Mouse (Mus musculus) frontal cortex, adult 2 months (tissue): ENCODE measurements at regions not wholly inside any gene's neighbourhood (a gene's known extent, or its start where the extent isn't known, plus 50 kb on each side); places are given as distances from the start of the nearest gene placed in this dataset.

Source experiments
- DNase-seq, 2 experiments: peaks; one replicate each; pipeline ENCODE4 v3.0.0; 2022; ENCODE audit warnings: low spot score in 1 of 2; ENCODE audit errors: extremely low spot score in 1 of 2

- DNase-seq, result no peak
Observed at GRCm38 (mm10) chr2:10978772-10979171, 193.1 kb upstream of the Prkcq start.

DNA sequence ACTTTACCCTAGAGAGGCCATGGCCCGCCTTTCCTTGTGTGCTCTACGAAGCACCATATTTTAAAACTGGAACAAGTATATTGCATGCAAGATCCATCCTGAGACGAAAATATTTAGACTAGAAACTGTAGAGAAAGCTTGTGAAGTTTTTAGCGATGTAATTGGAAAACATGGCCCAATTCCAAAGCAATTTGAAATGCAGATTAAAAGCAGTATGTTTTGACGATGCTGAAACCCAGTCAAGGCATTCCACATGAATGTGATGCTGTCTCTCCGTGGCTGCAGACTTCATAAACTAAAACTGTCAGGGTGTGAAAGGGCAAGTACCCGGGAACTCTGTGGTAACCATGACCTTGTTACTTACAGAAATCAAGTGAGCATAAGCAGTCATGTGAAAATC lies 185.8 kb upstream of the Prkcq start:
- DNase-seq, result peak in 1 of 2 experiments; percentile 42

- DNase-seq, result no peak
Observed at GRCm38 (mm10) chr2:10990043-10990728, 181.7 kb upstream of the Prkcq start.

- no peak for DNase-seq
Observed at GRCm38 (mm10) chr2:10998798-10999197, 173.1 kb upstream of the Prkcq start.

GRCm38 (mm10) chr2:10999217-10999618 lies 172.7 kb upstream of the Prkcq start:
- no peak for DNase-seq

DNA sequence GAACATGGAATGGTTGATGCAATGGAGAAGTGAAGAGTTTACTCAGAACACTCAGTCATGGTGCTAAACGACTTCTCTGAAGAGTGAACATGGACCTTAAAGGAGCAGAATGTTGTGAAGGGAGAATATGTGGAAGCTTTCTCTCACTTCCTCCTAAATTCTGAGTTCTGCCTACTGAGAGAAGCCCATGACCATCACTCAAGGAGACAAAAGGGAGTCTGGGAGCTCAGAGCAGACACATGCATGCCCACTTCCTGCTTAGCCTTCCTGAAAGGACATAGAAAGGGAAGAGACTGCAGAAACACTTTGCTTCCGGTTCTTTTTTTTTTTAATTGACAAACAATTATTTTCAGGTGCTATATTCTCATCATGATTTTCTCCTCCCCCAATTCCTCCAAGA lies 166.1 kb upstream of the Prkcq start:
- no peak for DNase-seq

DNA sequence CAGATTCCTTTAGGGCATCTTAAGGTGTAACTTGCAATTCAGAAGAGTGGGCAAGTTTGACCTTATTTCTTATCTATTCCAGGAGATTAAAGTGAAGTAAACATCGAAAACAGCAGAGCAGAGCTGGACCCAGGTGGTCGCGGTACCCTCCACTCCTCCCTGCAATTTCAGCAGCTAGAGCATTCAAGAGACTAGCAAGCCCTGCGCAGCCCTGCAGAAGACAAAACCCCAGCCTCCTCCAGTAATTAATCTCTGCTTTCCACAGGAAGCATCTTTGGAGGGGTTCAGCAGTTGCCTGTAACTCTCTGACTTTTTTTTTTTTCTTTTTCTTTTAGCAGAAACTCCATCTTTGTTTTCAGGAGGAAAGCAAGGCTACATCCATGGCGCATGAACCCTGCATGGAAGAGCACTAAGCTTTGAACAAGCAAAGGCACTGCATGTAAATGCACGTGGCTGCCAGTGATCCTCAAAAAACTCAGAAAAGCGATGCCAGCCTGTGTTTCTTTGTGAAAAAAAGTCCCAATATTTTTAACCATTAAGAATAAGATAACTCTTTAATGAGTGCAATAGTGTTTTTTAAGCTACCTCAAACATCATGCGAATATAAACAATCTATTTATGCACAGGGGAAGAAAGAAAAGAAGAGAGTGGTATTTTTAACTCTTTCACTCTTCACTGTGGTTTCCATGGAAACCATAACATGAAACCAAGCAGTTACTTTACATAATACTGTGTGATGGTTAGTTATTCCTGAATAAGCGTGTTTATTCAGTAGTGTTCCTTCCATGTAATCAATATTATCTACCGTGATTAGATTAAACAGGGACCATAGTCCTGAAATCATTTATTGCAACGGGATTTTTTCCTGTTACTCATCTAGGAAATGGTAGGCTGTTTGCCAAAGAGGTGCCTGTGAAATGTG lies 160.6 kb upstream of the Prkcq start:
- no peak for DNase-seq

DNA sequence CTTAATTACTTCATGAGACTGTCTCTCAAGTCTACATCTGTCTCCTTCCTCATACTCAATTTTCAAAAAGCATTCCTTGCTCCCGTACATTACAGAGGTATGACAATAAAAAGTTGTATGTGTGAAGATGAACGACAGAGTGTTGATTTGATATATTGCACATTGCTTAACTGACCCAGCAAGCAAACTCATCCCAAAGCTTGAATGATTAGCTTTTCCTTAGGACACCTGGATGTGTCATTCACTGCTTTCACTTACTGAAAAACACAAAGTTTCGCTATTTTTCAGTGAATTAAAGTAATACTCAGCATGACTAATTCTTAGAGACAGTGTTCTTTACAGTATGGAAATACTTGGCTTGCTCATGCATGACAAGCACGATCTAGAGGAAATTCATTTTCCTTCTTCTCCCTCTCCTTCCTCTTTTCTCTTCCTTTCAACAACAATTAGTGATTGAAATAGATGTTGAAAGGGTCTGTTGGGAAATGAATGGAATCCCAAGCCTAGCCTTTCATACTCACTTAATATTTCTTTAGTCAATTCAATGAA lies 159.5 kb upstream of the Prkcq start:
- no peak for DNase-seq

DNA sequence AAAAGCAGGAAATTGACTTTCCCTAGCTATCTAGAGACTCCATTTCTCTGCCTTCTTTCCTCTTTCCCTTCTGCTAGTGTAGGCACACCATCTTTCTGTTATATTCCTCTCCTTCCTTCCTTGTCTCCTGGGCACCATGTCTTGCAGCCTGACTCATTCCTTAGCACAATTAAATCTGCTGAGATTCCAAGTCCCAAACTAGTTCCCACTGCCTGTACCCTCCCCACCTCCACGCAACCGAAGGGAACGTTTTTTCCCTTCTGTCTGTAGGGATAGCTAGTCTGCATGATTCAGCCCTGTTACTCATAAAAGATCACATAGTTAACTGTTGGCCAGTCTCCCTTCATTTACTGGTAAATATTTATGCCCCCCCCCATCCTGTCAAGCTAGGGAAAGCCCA lies 158.8 kb upstream of the Prkcq start:
- peak in 1 of 2 experiments; percentile 27 for DNase-seq

DNA sequence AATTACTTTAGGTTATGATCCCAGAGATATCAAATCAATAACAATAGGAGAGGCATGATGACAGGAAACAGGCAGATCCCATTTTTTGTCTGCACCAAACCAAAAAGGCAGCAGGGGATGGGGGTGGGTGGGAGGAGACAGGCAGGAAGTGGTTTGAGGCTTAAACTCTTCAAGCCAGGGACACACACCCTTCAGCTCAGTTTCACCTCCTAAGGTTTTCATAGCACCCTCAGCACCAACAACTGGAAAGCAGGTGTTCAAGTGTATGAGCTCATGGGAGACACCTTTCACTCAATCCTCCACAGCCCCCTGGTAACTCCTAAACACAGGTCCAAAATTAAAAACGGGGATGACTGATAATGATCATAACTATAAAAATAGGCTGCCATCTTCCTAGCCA lies 155.5 kb upstream of the Prkcq start:
- no peak for DNase-seq

DNA sequence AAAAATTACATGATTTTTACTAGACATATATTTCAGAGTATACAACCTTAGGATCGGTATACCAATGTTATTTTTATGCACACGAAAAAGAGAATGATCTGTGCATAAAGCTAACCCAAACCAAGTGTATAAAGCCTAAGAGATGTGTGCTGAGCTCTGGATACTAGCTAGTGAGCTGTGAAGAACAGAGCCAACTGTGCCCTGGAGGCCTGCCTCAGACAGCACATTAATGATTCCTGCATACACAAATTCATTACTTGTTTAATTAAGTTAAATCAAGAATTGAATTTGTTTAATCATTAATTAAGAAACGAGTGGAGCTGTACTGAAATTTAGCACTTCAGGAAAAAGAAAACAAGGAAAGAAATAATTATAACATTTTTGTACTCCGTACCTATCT lies 139.0 kb upstream of the Prkcq start:
- no peak for DNase-seq

DNA sequence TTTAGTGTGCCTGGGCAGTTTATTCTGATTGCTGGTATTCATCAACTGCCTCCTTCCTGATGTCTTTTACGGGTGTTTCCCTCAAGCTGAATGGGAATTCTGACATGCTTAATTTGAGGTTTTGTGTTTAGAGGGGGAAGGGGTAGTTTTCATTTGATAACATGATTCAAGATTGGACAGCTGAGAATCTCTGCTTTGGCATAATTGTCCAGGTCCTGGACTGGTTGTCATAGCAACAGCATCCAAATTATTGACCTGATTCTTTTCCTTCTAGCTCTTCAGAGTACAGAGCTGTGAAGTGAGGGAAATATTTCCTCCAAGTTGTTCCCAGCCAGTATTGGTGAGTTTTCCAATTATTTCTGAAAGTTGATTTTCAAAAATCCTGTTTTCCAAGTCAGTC lies 137.7 kb upstream of the Prkcq start:
- no peak for DNase-seq

- no peak for DNase-seq
Observed at GRCm38 (mm10) chr2:11037343-11037742, 134.6 kb upstream of the Prkcq start.

- DNase-seq, result no peak
Observed at GRCm38 (mm10) chr2:11038440-11038839, 133.5 kb upstream of the Prkcq start.

DNA sequence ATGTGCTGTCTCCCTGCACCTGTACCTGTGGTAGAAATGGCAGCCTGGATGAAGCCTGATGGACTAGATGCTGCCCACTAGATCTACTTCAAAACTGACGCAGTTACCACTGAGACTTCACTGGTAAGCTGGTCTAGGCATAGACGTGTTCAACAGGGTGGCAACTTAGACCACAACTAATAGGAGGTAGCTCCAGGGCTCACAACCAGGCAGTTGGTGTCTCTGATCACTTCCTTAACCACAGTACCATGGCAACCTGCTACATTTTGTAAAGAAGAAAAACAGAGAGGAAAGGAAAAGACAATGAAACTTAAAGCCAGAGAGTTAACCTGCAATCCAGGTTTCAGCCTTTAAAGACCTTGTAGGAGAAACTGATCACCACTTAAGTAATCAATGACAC lies 131.9 kb upstream of the Prkcq start:
- no peak for DNase-seq

DNA sequence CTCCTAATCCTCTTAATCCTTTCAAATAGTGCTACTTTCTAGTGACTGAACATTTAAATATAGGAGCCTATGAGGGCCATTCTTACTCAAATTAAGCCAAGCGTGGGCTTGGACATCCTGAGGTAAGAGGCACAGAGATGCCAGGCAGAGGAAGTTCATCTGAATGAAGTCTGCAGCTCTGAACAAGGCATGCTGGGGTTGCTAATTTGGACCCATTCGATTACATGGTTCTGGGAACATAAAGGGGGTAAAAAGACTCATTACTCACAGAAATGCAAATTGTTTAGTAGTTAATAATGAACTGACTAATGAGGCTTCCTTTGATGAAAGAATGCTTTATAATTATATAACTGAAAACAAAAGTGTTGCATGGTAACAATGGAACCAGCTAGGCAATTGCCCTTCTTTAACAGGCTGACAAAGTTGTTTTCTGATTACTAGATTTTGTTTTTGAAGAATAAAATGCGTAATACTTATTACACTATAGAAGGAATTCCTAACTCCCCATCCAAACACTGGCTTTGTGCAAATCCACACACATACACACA lies 127.1 kb upstream of the Prkcq start:
- DNase-seq, result no peak

DNA sequence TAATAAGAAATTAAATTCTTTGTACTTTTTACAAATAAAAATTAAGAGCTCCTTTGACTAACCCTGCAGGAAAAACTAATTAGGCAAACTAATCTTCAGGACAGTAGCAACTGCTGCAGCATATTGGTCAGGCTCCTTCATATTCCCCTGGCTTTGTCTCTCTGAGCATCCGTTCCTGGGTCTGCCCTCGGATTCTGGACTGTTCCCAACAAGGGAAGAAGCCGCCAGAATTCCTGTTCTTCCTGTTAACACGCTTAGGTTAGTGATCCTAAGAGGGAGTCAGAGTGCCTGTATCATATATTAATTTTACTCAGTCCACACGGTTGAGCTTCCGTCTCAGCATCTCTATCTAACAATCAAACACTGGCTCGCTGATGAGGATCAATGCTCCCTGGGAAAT lies 120.3 kb upstream of the Prkcq start:
- DNase-seq, result no peak

DNA sequence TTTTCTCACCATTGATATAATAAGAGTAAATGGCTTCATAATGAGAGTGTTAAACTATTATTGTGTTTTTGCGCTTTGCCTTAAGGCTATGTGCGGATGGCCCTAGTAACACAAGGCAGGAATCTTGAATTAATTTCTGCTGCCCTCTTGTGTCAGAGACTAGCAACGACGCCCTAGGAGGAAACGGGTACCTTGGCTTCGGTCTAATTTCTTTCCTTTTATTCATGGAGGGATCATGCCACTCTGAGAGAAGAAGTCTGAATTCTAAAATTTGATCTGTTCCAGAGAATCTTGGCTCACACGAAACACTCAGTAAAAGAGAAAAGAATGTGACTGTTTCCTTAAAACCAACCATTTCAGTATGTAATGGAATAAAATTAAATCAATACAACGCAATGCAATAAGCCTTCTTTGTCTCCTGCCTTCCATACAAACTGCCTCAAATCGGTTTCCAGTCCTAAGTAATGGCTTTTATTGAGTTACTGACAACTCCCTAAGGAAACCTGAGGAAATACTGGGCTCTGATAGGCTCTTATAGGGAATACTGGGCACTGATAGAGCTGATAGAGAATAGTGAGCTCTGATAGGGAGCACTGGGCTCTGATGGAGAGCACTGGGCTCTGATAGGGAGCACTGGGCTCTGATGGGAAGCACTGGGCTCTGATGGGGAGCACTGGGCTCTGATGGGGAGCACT lies 112.0 kb upstream of the Prkcq start:
- DNase-seq, result peak; percentile 38 to 89

DNA sequence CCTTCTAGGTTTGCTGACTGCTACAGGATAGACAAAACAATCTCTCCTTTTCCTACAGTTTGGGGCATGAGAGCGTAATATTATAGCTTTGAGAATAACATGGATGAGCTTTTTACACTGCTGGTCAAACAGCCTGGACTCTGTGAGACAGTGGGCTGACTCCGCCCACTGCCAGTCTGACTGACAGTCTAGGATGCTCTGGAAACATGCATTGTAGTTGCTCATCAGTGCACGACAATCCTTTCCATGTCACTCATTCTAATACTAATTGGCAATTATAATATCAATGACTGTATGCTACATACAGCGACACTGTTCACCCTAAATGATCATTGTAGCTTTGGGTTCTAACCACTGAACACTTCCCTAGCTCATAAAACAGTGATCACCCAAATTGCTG lies 104.5 kb upstream of the Prkcq start:
- DNase-seq, result no peak

- DNase-seq, result no peak
Observed at GRCm38 (mm10) chr2:11083536-11083935, 88.4 kb upstream of the Prkcq start.

- DNase-seq, result peak in 1 of 2 experiments; percentile 38
Observed at GRCm38 (mm10) chr2:11086996-11087395, 84.9 kb upstream of the Prkcq start.
